Mouse (Mus musculus) C2C12 (cell line): ENCODE data around the gene Olfr524.

Experiments used
- CEBPB ChIP-seq: IDR thresholded peaks from one replicate; pipeline ENCODE4 v1.6.1; 2011; ENCODE audit warnings: low read depth, mild to moderate bottlenecking, control low read depth, moderate library complexity
- CTCF ChIP-seq: IDR thresholded peaks from one replicate; pipeline ENCODE4 v1.5.1; 2011; ENCODE audit not compliant: control insufficient read depth, insufficient read depth, insufficient read length
- MAX ChIP-seq: IDR thresholded peaks from one replicate; pipeline ENCODE4 v1.6.1; 2011; ENCODE audit warnings: mild to moderate bottlenecking, control low read depth
- MYOD1 ChIP-seq: IDR thresholded peaks from one replicate; pipeline ENCODE4 v1.6.1; 2011; ENCODE audit warnings: low read depth; ENCODE audit not compliant: control insufficient read depth, insufficient read length
- MYOG ChIP-seq: IDR thresholded peaks from one replicate; pipeline ENCODE4 v1.6.1; 2011; ENCODE audit not compliant: control insufficient read depth, insufficient read length; ENCODE audit errors: extremely low read depth
- USF1 ChIP-seq: IDR thresholded peaks from one replicate; pipeline ENCODE4 v1.6.1; 2011; ENCODE audit warnings: low read depth, mild to moderate bottlenecking, control low read depth, moderate library complexity

GRCm38 (mm10) chr7:140184206-140184605, 21.6 kb downstream of the Olfr524 start:
- no peak for TF ChIP-seq CEBPB
- no peak for TF ChIP-seq MYOD1
- no peak for TF ChIP-seq CTCF
- no peak for TF ChIP-seq MAX
- no peak for TF ChIP-seq MYOG
- TF ChIP-seq USF1: no peak
